Mouse (Mus musculus) small intestine, adult 2 months (tissue): ENCODE data around the gene Camta1. TPM values are rescaled to one million over a fixed set of nuclear protein-coding genes. Genes with fewer than 3 reads are reported as not detected.

Experiments
- H3K27ac ChIP-seq: fragments of 200-500 bp; 2 replicates; pipeline ENCODE4 v1.5.1; 2012; ENCODE audit warnings: low read depth, low read length, control low read depth, inconsistent platforms; ENCODE audit not compliant: insufficient read depth
- H3K27me3 ChIP-seq: fragments of 200-500 bp; 2 replicates; pipeline ENCODE4 v1.6.1; 2012; ENCODE audit warnings: mild to moderate bottlenecking, moderate library complexity, low read length, inconsistent platforms; ENCODE audit not compliant: control insufficient read depth, insufficient read depth
- H3K36me3 ChIP-seq: fragments of 200-500 bp; 2 replicates; pipeline ENCODE4 v1.6.1; 2012; ENCODE audit warnings: mild to moderate bottlenecking, low read length, control low read depth, inconsistent platforms; ENCODE audit not compliant: control insufficient read depth, insufficient read depth
- H3K4me1 ChIP-seq: fragments of 200-500 bp; 2 replicates; pipeline ENCODE4 v1.6.1; 2012; ENCODE audit warnings: low read length, inconsistent platforms, mixed read lengths; ENCODE audit not compliant: control insufficient read depth, insufficient read depth, insufficient read length
- H3K4me3 ChIP-seq: fragments of 200-500 bp; 2 replicates; pipeline ENCODE4 v1.5.1; 2012; ENCODE audit warnings: low read depth, mild to moderate bottlenecking, control low read depth, inconsistent platforms, low read length, moderate library complexity
- CTCF ChIP-seq: fragments of 200-500 bp; IDR thresholded peaks from 2 replicates; pipeline ENCODE4 v1.5.1; 2012; ENCODE audit warnings: low read depth, mild to moderate bottlenecking, control low read depth, inconsistent platforms, low read length, moderate library complexity, mixed read lengths; ENCODE audit not compliant: insufficient replicate concordance, insufficient read length; ENCODE audit errors: extremely low read depth
- POLR2A ChIP-seq: fragments of 200-500 bp; IDR thresholded peaks from 2 replicates; pipeline ENCODE4 v1.6.1; 2012; ENCODE audit warnings: low read depth, mild to moderate bottlenecking, control low read depth, inconsistent platforms, low read length, moderate library complexity
- whole genome bisulfite sequencing: fragments of 180-500 bp; shearing (Covaris S2); methylation state at CpG from one replicate; pipeline ENCODE4 v1.1.7; 2018; 5-methylcytosine and 5-hydroxymethylcytosine counted together
- polyA plus RNA-seq: library from polyadenylated mRNA; depleted of rRNA; stranded (reverse); fragments of >200 nt; gene quantifications from 2 replicates; pipeline ENCODE4 v1.2.3, GENCODE M21; 2012

Gene Camta1
- polyA plus RNA-seq, 1 experiment, result 2.2 TPM

- TF ChIP-seq POLR2A (no peak), CTCF (no peak)
- no peaks in the 10 kb centered on the region for H3K36me3 ChIP-seq
- WGBS, result 75% methylated on average over 7 of the region's 7 CpGs
- no peak overlapping the region for H3K27ac ChIP-seq
- H3K4me3 ChIP-seq, result no peak overlapping the region
- H3K4me1 ChIP-seq, result no peaks in the 10 kb centered on the region
- H3K27me3 ChIP-seq, result no peaks in the 10 kb centered on the region
Observed at GRCm38 (mm10) chr4:151338931-151339330, 522.7 kb downstream of the Camta1 start.

- no peaks in the 10 kb centered on the region for H3K4me1 ChIP-seq
- WGBS, result 19% methylated on average over 11 of the region's 11 CpGs
- TF ChIP-seq CTCF (no peak), POLR2A (no peak)
- no peak overlapping the region for H3K4me3 ChIP-seq
- H3K27me3 ChIP-seq, result no peaks in the 10 kb centered on the region
- no peaks in the 10 kb centered on the region for H3K36me3 ChIP-seq
- no peak overlapping the region for H3K27ac ChIP-seq
Observed at GRCm38 (mm10) chr4:151337543-151337942, 524.1 kb downstream of the Camta1 start.

- WGBS, result 82% methylated on average over 13 of the region's 13 CpGs
- no peak overlapping the region for H3K27ac ChIP-seq
- H3K4me1 ChIP-seq, result no peaks in the 10 kb centered on the region
- TF ChIP-seq POLR2A (no peak), CTCF (no peak)
- H3K4me3 ChIP-seq, result no peak overlapping the region
- H3K27me3 ChIP-seq, result no peaks in the 10 kb centered on the region
- H3K36me3 ChIP-seq, result no peaks in the 10 kb centered on the region
Observed at GRCm38 (mm10) chr4:151336413-151336812, 525.3 kb downstream of the Camta1 start.

- no peak for TF ChIP-seq POLR2A
- TF ChIP-seq CTCF, result peak; percentile 53; the same call in 1 of the 2 replicates
- H3K36me3 ChIP-seq, result no peaks in the 10 kb centered on the region
- no peaks in the 10 kb centered on the region for H3K4me1 ChIP-seq
- no peaks in the 10 kb centered on the region for H3K27me3 ChIP-seq
- 45% methylated on average over 23 of the region's 23 CpGs for WGBS
- H3K27ac ChIP-seq, result no peak overlapping the region
- no peak overlapping the region for H3K4me3 ChIP-seq
Observed at GRCm38 (mm10) chr4:151334951-151335742, 526.5 kb downstream of the Camta1 start.

GRCm38 (mm10) chr4:151332074-151332849 is 529.4 kb downstream of the Camta1 start:
- WGBS, result 80% methylated on average over 19 of the region's 19 CpGs
- TF ChIP-seq POLR2A, result no peak
- no peak for TF ChIP-seq CTCF
- Histone ChIP-seq H3K4me3 (no peak overlapping the region), H3K36me3 (no peaks in the 10 kb centered on the region), H3K4me1 (no peaks in the 10 kb centered on the region), H3K27ac (no peak overlapping the region), H3K27me3 (no peaks in the 10 kb centered on the region)

GRCm38 (mm10) chr4:151330983-151331382 is 530.7 kb downstream of the Camta1 start:
- no peak overlapping the region for H3K27ac ChIP-seq
- TF ChIP-seq CTCF (peak; percentile 32; the same call in 1 of the 2 replicates), POLR2A (no peak)
- H3K27me3 ChIP-seq, result no peaks in the 10 kb centered on the region
- no peak overlapping the region for H3K4me3 ChIP-seq
- no peaks in the 10 kb centered on the region for H3K36me3 ChIP-seq
- 60% methylated on average over 8 of the region's 8 CpGs for WGBS
- no peaks in the 10 kb centered on the region for H3K4me1 ChIP-seq

- WGBS, result 71% methylated on average over 6 of the region's 6 CpGs
- no peak overlapping the region for H3K27ac ChIP-seq
- H3K4me3 ChIP-seq, result no peak overlapping the region
- no peaks in the 10 kb centered on the region for H3K4me1 ChIP-seq
- no peaks in the 10 kb centered on the region for H3K27me3 ChIP-seq
- no peaks in the 10 kb centered on the region for H3K36me3 ChIP-seq
- TF ChIP-seq CTCF (no peak), POLR2A (no peak)
Observed at GRCm38 (mm10) chr4:151328071-151328470, 533.6 kb downstream of the Camta1 start.
